In the genomic region with DNA sequence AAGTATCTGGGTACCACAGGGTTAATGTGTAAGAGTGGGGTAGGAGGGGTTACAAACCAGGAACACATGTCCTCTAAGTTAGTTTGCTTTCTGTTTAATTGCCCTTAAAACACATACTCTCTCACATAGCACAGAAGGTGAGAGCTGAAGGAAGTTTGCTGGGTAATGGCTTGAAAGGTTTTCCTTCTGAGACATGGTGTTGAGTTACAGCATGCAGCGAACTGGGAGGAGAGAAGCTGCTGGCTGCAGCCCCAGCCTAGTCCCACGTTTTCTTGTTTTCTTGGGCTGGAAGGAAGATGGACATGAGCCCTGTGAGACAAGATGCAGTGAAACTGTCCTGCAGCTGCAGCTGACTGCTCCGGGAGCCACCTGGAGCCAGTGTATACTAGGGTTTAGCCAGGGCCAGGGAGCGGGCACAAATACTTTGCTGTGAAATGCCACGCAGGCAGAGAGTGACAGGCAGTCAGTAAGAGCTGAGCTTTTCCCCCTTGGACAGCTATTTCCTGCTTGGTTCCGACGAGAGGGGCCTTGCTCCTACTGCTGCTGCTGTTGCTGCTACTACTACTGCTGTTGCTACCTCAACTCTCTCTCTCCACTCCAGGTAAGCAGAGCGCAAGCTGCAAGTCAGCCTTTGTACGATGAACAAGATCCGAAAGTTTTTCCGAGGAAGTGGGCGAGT, we compare ENCODE assay signal across 9 mouse cellular contexts. TPM values are rescaled to one million over a fixed set of nuclear protein-coding genes. Genes with fewer than 3 reads are reported as not detected.
DNase-seq lines count a peak whose midpoint lies in the region; ATAC-seq and TF ChIP-seq lines count a peak whose summit lies in the region.
"Had no signal": no experiment of that assay in that cellular context is flagged by ENCODE, and none has a peak within 500 bp of the region (broad histone marks: within the 10 kb centered on the region; RNA-seq: fewer than 3 reads in every experiment).

Galnt5 (plus strand) TSS at position 133 of the 679 bp plus-strand sequence.

- peaks cover 7% of the 10 kb centered on the region for H3K4me1 ChIP-seq in heart, embryonic 16.5 days (ENCODE audit: control insufficient read depth, insufficient read depth, low read length)
- H3K4me1 ChIP-seq in limb, embryonic 14.5 days (ENCODE audit: control insufficient read depth, insufficient read depth, low read length) = peaks cover 12% of the 10 kb centered on the region

- WGBS in heart, embryonic 16.5 days = 35% methylated on average over 12 of the region's 12 CpGs
- 10% methylated on average over 12 of the region's 12 CpGs for WGBS in limb, embryonic 14.5 days

- no peaks in the 10 kb centered on the region for H3K9me3 ChIP-seq in heart, embryonic 16.5 days (replicated peaks; ENCODE audit: control insufficient read depth, low read length)
- no peaks in the 10 kb centered on the region for H3K9me3 ChIP-seq in limb, embryonic 14.5 days (ENCODE audit: control insufficient read depth, low read length)

- ATAC-seq in common myeloid progenitor, adult 5-6 weeks (replicated peaks; ENCODE audit: low read depth, poor library complexity, severe bottlenecking) = peak; percentile 66
- ATAC-seq in heart, embryonic 16.5 days (replicated peaks; ENCODE audit: extremely low read depth, insufficient read depth, low FRiP score) = peak; percentile 37; the same call in 1 of the 2 replicates
- ATAC-seq in limb, embryonic 14.5 days (ENCODE audit: low FRiP score, low read depth) = peak; percentile 84

- H3K4me2 ChIP-seq in heart, embryonic 16.5 days (ENCODE audit: low read depth, low read length) = peak within 1 kb of the TSS; percentile 64
- H3K4me2 ChIP-seq in limb, embryonic 14.5 days (replicated peaks; ENCODE audit: low read depth, low read length, severe bottlenecking) = peak within 1 kb of the TSS; percentile 62

- intact Hi-C loops in left cerebral cortex, postnatal 4 days (cut with DNase I) = no loop called here
- intact Hi-C loops in left cerebral cortex, postnatal 25 days (cut with DNase I) = no loop called here

- peak within 1 kb of the TSS; percentile 54 for H3K27ac ChIP-seq in heart, embryonic 16.5 days (ENCODE audit: low read length)
- H3K27ac ChIP-seq in limb, embryonic 14.5 days (replicated peaks; ENCODE audit: low read depth, low read length) = peak within 1 kb of the TSS; percentile 66

- no peaks in the 10 kb centered on the region for H3K36me3 ChIP-seq in heart, embryonic 16.5 days (ENCODE audit: control insufficient read depth, insufficient read depth)
- no peaks in the 10 kb centered on the region for H3K36me3 ChIP-seq in limb, embryonic 14.5 days (ENCODE audit: control insufficient read depth, insufficient read depth, low read length)

- H3K4me3 ChIP-seq in heart, embryonic 16.5 days (ENCODE audit: low read length) = peak within 1 kb of the TSS; percentile 46
- H3K4me3 ChIP-seq in limb, embryonic 14.5 days (replicated peaks; ENCODE audit: low read length) = peak within 1 kb of the TSS; percentile 42

- H3K9ac ChIP-seq in heart, embryonic 16.5 days (ENCODE audit: low read length) = peak within 1 kb of the TSS; percentile 50
- peak within 1 kb of the TSS; percentile 56 for H3K9ac ChIP-seq in limb, embryonic 14.5 days (ENCODE audit: low read depth, low read length, severe bottlenecking)

- no peak for TF ChIP-seq POLR2A in limb, embryonic 14.5 days (IDR thresholded peaks at IDR 0.05; ENCODE audit: borderline replicate concordance, extremely low read depth, insufficient read depth, insufficient read length)

- peak; percentile 32 for DNase-seq in MN1 (ENCODE audit: low spot score)
- peak; percentile 40 for DNase-seq in limb, embryonic 14.5 days (ENCODE audit: low spot score)
- DNase-seq in layer of hippocampus, postnatal 36 days = no peak
- DNase-seq in left cerebral cortex, postnatal 4 days = no peak
- no peak for DNase-seq in left cerebral cortex, postnatal 25 days (ENCODE audit: low spot score in 2 of 2)
- DNase-seq: thymus, postnatal 14 days had no signal

- H3K27me3 ChIP-seq in heart, embryonic 16.5 days (ENCODE audit: control insufficient read depth, insufficient read depth, low read length) = no peaks in the 10 kb centered on the region
- no peaks in the 10 kb centered on the region for H3K27me3 ChIP-seq in limb, embryonic 14.5 days (ENCODE audit: control insufficient read depth, insufficient read depth, low read length)

RNA-seq across cellular contexts. Expression of gene Galnt5, which starts in this region (rescaled TPM):
- total RNA-seq in common myeloid progenitor, adult 5-6 weeks (2017) = 0.64 TPM in 1 of 2 replicates, not detected in the other
- polyA plus RNA-seq in heart, embryonic 16.5 days (2015; fragmentation: Nextera tagmentation; extraction: Ambion mirVana) = 0.66 and 0.72 TPM in 2 replicates
- polyA plus RNA-seq in limb, embryonic 14.5 days (2012; rRNA removed) = 2.9 and 3.4 TPM in 2 replicates
- 4.5 and 5.0 TPM in 2 replicates for polyA plus RNA-seq in limb, embryonic 14.5 days (2014; fragmentation: Nextera tagmentation; extraction: Ambion mirVana)
- total RNA-seq in layer of hippocampus, postnatal 36 days (2021) = not detected
- not detected for total RNA-seq in left cerebral cortex, postnatal 4 days (2021)
- not detected for total RNA-seq in left cerebral cortex, postnatal 25 days (2021)
- polyA plus RNA-seq: neural tube, embryonic 14.5 days had no signal

Comparison
In these comparisons a context has a peak if more than half of its experiments do, and no peak if none do; other contexts are left out.
1. Peak in ATAC-seq in common myeloid progenitor, adult 5-6 weeks; RNA of the gene not detected or under 1 TPM.
2. Peak in ATAC-seq, H3K4me3 ChIP-seq, H3K27ac ChIP-seq, H3K9ac ChIP-seq and H3K4me2 ChIP-seq in heart, embryonic 16.5 days; RNA of the gene not detected or under 1 TPM.
3. DNase-seq: peak in MN1 (single experiment) and limb, embryonic 14.5 days (single experiment); none in layer of hippocampus, postnatal 36 days (0 of 2), left cerebral cortex, postnatal 4 days (single experiment) and left cerebral cortex, postnatal 25 days (0 of 2).
4. Peak in every context shown above with its lines, with median percentiles within 50 percentile points of each other: ATAC-seq.